Mouse (Mus musculus): ENCODE data around the gene Rab6b. TPM values are rescaled to one million over a fixed set of nuclear protein-coding genes. Genes with fewer than 3 reads are reported as not detected.

Rab6b gene
- polyA plus RNA-seq, 1 experiment: 11.4 TPM

DNA sequence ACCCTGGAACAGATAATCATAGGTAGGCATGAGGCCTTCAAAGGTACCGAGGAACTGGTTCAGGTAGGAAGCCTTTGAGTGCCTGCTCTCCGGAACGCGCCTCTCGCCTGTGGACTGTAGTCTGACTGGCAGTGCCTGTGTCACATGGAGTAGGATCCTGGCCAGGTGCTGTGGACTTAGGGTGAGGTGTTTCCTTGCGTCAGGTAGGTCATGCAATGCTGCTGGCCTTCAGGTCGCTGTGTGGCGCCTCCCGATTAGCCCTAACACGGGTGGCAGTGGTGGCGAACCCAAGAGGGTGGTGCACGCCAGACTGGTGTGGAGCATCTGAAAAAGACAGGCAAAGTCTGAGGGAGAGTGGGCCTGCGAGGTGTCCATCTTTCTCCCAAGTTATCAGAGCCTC lies 3.3 kb downstream of the Rab6b start:
- peaks cover 9% of the 10 kb centered on the region; the same call in 1 of the 2 replicates for H3K4me1 ChIP-seq (ENCODE audit: control insufficient read depth, insufficient read depth, low read length)
- TF ChIP-seq POLR2A (IDR thresholded peaks at IDR 0.05; ENCODE audit: borderline replicate concordance, low read depth, low read length): no peak
- no peak for TF ChIP-seq CTCF (IDR thresholded peaks at IDR 0.05; ENCODE audit: low read depth, low read length)
- no peak overlapping the region for H3K4me3 ChIP-seq (ENCODE audit: insufficient read depth, low read length)
- H3K27ac ChIP-seq (ENCODE audit: insufficient read depth, low read depth, low read length): no peak overlapping the region

DNA sequence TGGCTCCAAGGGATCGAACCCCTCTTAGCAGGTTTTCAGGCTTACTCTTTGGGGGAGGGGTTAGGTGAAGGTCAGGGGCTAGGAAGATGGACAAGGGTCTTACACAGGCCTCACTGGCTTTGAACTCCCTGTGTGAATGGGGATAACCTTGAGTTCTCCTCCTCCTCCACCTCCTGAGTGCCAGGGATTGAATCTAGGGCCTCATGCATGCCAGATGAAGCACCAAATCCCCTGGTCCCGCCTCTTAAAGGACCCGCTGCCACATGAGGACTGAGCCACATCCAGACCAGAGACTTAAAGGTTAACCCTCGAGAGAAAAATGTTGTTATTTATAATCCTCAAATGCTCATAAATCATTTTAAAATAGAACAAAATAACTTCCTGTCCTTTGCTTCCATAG lies 5.4 kb downstream of the Rab6b start:
- H3K4me3 ChIP-seq (ENCODE audit: insufficient read depth, low read length): no peak overlapping the region
- TF ChIP-seq POLR2A (IDR thresholded peaks at IDR 0.05; ENCODE audit: borderline replicate concordance, low read depth, low read length) (no peak), CTCF (IDR thresholded peaks at IDR 0.05; ENCODE audit: low read depth, low read length) (no peak)
- no peak overlapping the region for H3K27ac ChIP-seq (ENCODE audit: insufficient read depth, low read depth, low read length)
- 0 out of 2 replicates have a peak, but pooled peaks cover 2% of the 10 kb centered on the region for H3K4me1 ChIP-seq (ENCODE audit: control insufficient read depth, insufficient read depth, low read length)

DNA sequence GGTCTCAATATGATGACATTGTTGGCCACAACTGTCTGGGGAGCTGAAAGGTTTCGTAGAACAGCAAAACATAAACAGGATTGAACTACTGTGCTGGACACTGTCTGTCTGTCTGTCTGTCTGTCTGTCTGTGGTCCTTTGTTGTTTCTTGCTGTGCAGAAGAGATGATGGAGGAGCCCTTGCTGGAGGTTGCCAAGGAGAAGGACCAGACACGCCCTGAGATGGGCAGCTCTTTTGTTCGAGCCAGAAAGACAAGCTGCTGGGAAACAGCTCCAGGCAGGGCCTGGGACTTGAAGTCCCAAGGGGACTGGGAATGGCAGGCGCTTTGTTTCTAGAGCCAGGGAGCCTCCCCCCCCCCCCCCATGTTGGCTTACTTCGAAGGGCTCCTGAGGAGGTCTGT lies 5.9 kb downstream of the Rab6b start:
- TF ChIP-seq POLR2A (IDR thresholded peaks at IDR 0.05; ENCODE audit: borderline replicate concordance, low read depth, low read length) (no peak), CTCF (IDR thresholded peaks at IDR 0.05; ENCODE audit: low read depth, low read length) (no peak)
- Histone ChIP-seq H3K27ac (ENCODE audit: insufficient read depth, low read depth, low read length) (no peak overlapping the region), H3K4me1 (ENCODE audit: control insufficient read depth, insufficient read depth, low read length) (0 out of 2 replicates have a peak, but pooled peaks cover 2% of the 10 kb centered on the region), H3K4me3 (ENCODE audit: insufficient read depth, low read length) (no peak overlapping the region)

DNA sequence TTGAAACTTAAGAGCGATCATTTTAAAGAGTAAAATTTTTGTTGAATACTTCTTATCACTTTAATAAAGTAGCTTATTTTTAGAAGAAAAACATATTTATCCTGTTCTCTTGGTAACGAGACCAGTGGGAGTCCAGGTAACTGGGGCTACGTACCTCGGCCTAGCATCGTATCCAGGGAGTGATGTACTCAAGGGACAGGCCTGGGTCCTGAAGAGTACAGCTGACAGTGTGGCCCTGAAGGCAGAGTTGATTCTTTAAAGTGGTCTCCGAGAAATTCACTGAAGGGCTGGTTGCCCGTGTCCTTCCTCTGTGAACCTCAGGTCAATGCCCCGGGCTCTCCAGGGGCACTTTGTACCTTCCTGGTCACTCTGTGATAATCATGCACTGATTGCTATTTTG lies 6.4 kb downstream of the Rab6b start:
- H3K4me3 ChIP-seq (ENCODE audit: insufficient read depth, low read length): no peak overlapping the region
- no peak for TF ChIP-seq CTCF (IDR thresholded peaks at IDR 0.05; ENCODE audit: low read depth, low read length)
- no peak for TF ChIP-seq POLR2A (IDR thresholded peaks at IDR 0.05; ENCODE audit: borderline replicate concordance, low read depth, low read length)
- no peaks in the 10 kb centered on the region for H3K4me1 ChIP-seq (ENCODE audit: control insufficient read depth, insufficient read depth, low read length)
- H3K27ac ChIP-seq (ENCODE audit: insufficient read depth, low read depth, low read length): no peak overlapping the region

DNA sequence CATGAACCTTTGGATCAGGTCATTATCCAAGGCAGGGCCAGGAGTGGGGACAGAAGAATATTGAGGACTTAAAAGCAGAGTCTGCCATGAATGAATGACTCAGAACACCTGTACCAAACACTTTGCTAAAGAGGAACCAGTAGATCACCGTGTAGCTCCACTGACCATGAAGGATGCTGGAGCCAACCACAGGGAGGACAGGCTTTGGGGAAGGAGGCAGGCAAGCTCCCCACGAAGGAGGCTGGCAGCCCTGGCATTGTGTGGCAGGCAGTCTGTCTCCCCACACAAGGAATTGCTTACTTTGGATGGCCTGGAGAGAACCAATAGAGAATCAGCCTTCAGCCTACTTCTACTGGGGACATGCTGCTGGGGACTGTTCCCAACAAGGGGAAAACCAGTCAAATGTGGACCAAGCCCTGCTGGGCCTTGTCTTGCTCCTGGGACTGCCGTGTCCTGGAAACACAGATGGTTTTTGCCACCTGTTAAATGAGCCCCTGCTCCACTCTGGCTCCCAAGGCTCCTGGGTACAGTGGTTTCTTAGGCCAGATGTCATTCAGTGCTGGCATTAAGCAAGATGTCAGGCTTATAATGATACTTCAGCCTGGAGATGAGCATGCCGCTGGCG lies 7.2 kb downstream of the Rab6b start:
- Histone ChIP-seq H3K4me3 (ENCODE audit: insufficient read depth, low read length) (no peak overlapping the region), H3K4me1 (ENCODE audit: control insufficient read depth, insufficient read depth, low read length) (no peaks in the 10 kb centered on the region), H3K27ac (ENCODE audit: insufficient read depth, low read depth, low read length) (no peak overlapping the region)
- TF ChIP-seq POLR2A (IDR thresholded peaks at IDR 0.05; ENCODE audit: borderline replicate concordance, low read depth, low read length): no peak

- H3K4me1 ChIP-seq (ENCODE audit: control insufficient read depth, insufficient read depth, low read length): no peaks in the 10 kb centered on the region
- TF ChIP-seq POLR2A (IDR thresholded peaks at IDR 0.05; ENCODE audit: borderline replicate concordance, low read depth, low read length) (no peak), CTCF (IDR thresholded peaks at IDR 0.05; ENCODE audit: low read depth, low read length) (no peak)
- no peak overlapping the region for H3K4me3 ChIP-seq (ENCODE audit: insufficient read depth, low read length)
- H3K27ac ChIP-seq (ENCODE audit: insufficient read depth, low read depth, low read length): no peak overlapping the region
Observed at GRCm38 (mm10) chr9:103119781-103120180, 8.2 kb downstream of the Rab6b start.

GRCm38 (mm10) chr9:103120231-103120630 lies 8.6 kb downstream of the Rab6b start:
- no peak for TF ChIP-seq POLR2A (IDR thresholded peaks at IDR 0.05; ENCODE audit: borderline replicate concordance, low read depth, low read length)
- no peak for TF ChIP-seq CTCF (IDR thresholded peaks at IDR 0.05; ENCODE audit: low read depth, low read length)
- Histone ChIP-seq H3K4me3 (ENCODE audit: insufficient read depth, low read length) (no peak overlapping the region), H3K27ac (ENCODE audit: insufficient read depth, low read depth, low read length) (no peak overlapping the region), H3K4me1 (ENCODE audit: control insufficient read depth, insufficient read depth, low read length) (no peaks in the 10 kb centered on the region)

DNA sequence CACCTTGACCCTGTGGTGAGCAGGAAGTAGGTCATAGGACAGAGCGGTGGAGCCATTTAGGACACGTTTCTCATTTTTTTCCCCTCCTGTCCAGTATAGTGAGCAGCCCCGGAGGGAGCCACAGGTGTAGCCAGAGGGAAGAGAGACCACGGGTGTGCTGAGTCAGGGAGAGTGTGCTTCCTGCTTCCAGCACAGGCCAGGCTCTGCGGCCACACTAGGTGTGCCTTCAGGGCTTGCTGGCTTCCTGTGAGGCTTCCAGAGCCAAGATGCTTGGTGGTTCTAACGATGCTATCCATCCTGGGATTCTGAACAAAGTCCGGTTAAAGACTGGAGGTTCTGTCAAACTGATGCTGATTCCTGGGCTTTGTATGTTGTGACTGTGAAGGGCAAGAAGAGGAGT lies 10.0 kb downstream of the Rab6b start:
- Histone ChIP-seq H3K4me1 (ENCODE audit: control insufficient read depth, insufficient read depth, low read length) (no peaks in the 10 kb centered on the region), H3K4me3 (ENCODE audit: insufficient read depth, low read length) (no peak overlapping the region), H3K27ac (ENCODE audit: insufficient read depth, low read depth, low read length) (no peak overlapping the region)
- TF ChIP-seq CTCF (IDR thresholded peaks at IDR 0.05; ENCODE audit: low read depth, low read length): no peak
- no peak for TF ChIP-seq POLR2A (IDR thresholded peaks at IDR 0.05; ENCODE audit: borderline replicate concordance, low read depth, low read length)

- Histone ChIP-seq H3K4me1 (ENCODE audit: control insufficient read depth, insufficient read depth, low read length) (no peaks in the 10 kb centered on the region), H3K4me3 (ENCODE audit: insufficient read depth, low read length) (no peak overlapping the region), H3K27ac (ENCODE audit: insufficient read depth, low read depth, low read length) (no peak overlapping the region)
- TF ChIP-seq CTCF (IDR thresholded peaks at IDR 0.05; ENCODE audit: low read depth, low read length) (no peak), POLR2A (IDR thresholded peaks at IDR 0.05; ENCODE audit: borderline replicate concordance, low read depth, low read length) (no peak)
Observed at GRCm38 (mm10) chr9:103124746-103125145, 13.2 kb downstream of the Rab6b start.

GRCm38 (mm10) chr9:103133493-103134124 lies 22.0 kb downstream of the Rab6b start:
- H3K4me1 ChIP-seq (ENCODE audit: control insufficient read depth, insufficient read depth, low read length): peaks cover 7% of the 10 kb centered on the region; the same call in 1 of the 2 replicates
- TF ChIP-seq CTCF (IDR thresholded peaks at IDR 0.05; ENCODE audit: low read depth, low read length) (no peak), POLR2A (IDR thresholded peaks at IDR 0.05; ENCODE audit: borderline replicate concordance, low read depth, low read length) (no peak)
- H3K4me3 ChIP-seq (ENCODE audit: insufficient read depth, low read length): no peak overlapping the region
- no peak overlapping the region for H3K27ac ChIP-seq (ENCODE audit: insufficient read depth, low read depth, low read length)
